Mouse (Mus musculus) kidney, adult 2 months (tissue): ENCODE data around the gene Aoah. TPM values are rescaled to one million over a fixed set of nuclear protein-coding genes. Genes with fewer than 3 reads are reported as not detected.

ENCODE experiments used
- DNase-seq: peaks from one replicate; pipeline ENCODE4 v3.0.0; 2021
- H3K27ac ChIP-seq: fragments of 200-500 bp; 2 replicates; pipeline ENCODE4 v1.5.1; 2012; ENCODE audit warnings: low read depth, low read length, control low read depth, inconsistent platforms; ENCODE audit not compliant: insufficient read depth
- H3K27me3 ChIP-seq: fragments of 200-500 bp; replicated peaks from 2 replicates; pipeline ENCODE4 v1.6.1; 2012; ENCODE audit warnings: mild to moderate bottlenecking, moderate library complexity, low read length, inconsistent platforms; ENCODE audit not compliant: control insufficient read depth, insufficient read depth
- H3K36me3 ChIP-seq: fragments of 200-500 bp; 2 replicates; pipeline ENCODE4 v1.6.1; 2012; ENCODE audit warnings: mild to moderate bottlenecking, moderate library complexity, low read length, inconsistent platforms; ENCODE audit not compliant: control insufficient read depth, insufficient read depth
- H3K4me1 ChIP-seq: fragments of 200-500 bp; 2 replicates; pipeline ENCODE4 v1.6.1; 2011; ENCODE audit warnings: low read length; ENCODE audit not compliant: control insufficient read depth, insufficient read depth
- H3K4me3 ChIP-seq: fragments of 200-500 bp; 2 replicates; pipeline ENCODE4 v1.5.1; 2011; ENCODE audit warnings: mild to moderate bottlenecking, low read depth, low read length, control low read depth; ENCODE audit not compliant: insufficient read depth
- CTCF ChIP-seq: fragments of 200-500 bp; conservative IDR thresholded peaks from 2 replicates; pipeline ENCODE4 v1.5.1; 2011; ENCODE audit warnings: low read depth, mild to moderate bottlenecking, control low read depth, low read length, moderate library complexity, mixed read lengths; ENCODE audit not compliant: insufficient read depth, insufficient read length
- POLR2A ChIP-seq: fragments of 200-500 bp; IDR thresholded peaks from one replicate; pipeline ENCODE4 v1.6.1; 2011; ENCODE audit warnings: low read depth, low read length, control low read depth
- WGBS: fragments of 180-500 bp; shearing (Covaris S2); methylation state at CpG from one replicate; pipeline ENCODE4 v1.1.7; 2018; 5-methylcytosine and 5-hydroxymethylcytosine counted together
- polyA plus RNA-seq: library from polyadenylated mRNA; depleted of rRNA; stranded (reverse); fragments of >200 nt; gene quantifications from 2 replicates; pipeline ENCODE4 v1.2.3, GENCODE M21; 2012

The Aoah gene
- polyA plus RNA-seq, 1 experiment, result 40.5 TPM

DNA sequence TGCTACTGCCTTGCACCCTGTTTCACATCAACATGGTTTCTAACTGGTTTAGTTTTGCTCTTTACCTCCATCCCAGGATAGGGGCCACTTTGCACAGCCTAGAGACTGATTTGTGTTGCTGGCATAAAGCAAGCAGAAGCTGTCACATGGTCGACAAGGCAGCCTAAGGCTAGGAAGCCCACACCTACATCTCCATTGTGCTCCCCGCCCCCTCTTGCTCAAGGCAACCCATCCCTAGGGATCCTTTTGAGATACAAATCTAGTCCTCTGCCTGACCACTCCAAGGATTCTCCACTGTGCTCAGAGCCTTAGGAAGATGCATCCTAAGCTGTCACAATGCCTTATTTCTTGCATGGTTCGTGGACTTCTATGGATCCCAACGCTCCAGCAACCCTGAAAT is 110.2 kb downstream of the Aoah start:
- Histone ChIP-seq H3K36me3 (no peaks in the 10 kb centered on the region), H3K4me1 (peaks cover 7% of the 10 kb centered on the region; the same call in 1 of the 2 replicates), H3K27ac (no peak overlapping the region), H3K4me3 (no peak overlapping the region), H3K27me3 (no peaks in the 10 kb centered on the region)
- 71% methylated on average over 4 of the region's 4 CpGs for WGBS
- DNase-seq, result no peak
- TF ChIP-seq POLR2A, result no peak
- TF ChIP-seq CTCF, result no peak

DNA sequence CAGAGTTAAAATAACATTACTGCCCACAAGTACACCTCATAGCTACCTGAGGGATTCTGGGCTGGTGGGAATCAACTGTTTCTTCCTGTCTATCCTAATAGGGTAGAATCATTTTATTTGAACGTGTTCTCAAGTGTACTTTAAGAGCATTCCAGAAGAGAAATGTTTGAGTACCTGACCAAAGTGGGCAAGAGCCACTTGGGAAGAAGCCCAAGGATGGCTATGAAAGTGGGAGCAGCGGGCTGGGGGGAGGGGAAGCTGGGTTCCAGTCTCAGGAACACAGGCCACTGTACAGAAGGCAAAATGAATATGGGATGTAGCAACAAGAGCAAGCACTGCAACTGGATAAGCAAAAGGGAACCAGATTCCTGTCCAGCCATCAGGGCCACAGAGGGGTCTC is 111.3 kb downstream of the Aoah start:
- DNase-seq, result no peak
- peaks cover 7% of the 10 kb centered on the region; the same call in 1 of the 2 replicates for H3K4me1 ChIP-seq
- H3K27me3 ChIP-seq, result no peaks in the 10 kb centered on the region
- WGBS, result 69% methylated on average over 2 of the region's 2 CpGs
- H3K4me3 ChIP-seq, result no peak overlapping the region
- H3K36me3 ChIP-seq, result no peaks in the 10 kb centered on the region
- H3K27ac ChIP-seq, result no peak overlapping the region
- no peak for TF ChIP-seq POLR2A
- TF ChIP-seq CTCF, result no peak

- TF ChIP-seq CTCF, result no peak
- TF ChIP-seq POLR2A, result no peak
- DNase-seq, result no peak
- Histone ChIP-seq H3K4me3 (no peak overlapping the region), H3K36me3 (no peaks in the 10 kb centered on the region; the same call in 1 of the 2 replicates), H3K4me1 (no peaks in the 10 kb centered on the region), H3K27ac (no peak overlapping the region), H3K27me3 (no peaks in the 10 kb centered on the region)
- WGBS, result 75% methylated on average over 10 of the region's 10 CpGs
These were observed 123.0 kb downstream of the Aoah start for GRCm38 (mm10) chr13:20916698-20917511.

- H3K4me3 ChIP-seq, result no peak overlapping the region
- H3K36me3 ChIP-seq, result no peaks in the 10 kb centered on the region; the same call in 1 of the 2 replicates
- no peak overlapping the region for H3K27ac ChIP-seq
- H3K4me1 ChIP-seq, result no peaks in the 10 kb centered on the region
- TF ChIP-seq POLR2A, result no peak
- no peak for TF ChIP-seq CTCF
- WGBS, result 93% methylated on average over 3 of the region's 3 CpGs
- DNase-seq, result no peak
- H3K27me3 ChIP-seq, result no peaks in the 10 kb centered on the region
These were observed 126.5 kb downstream of the Aoah start for GRCm38 (mm10) chr13:20920401-20920800.

DNA sequence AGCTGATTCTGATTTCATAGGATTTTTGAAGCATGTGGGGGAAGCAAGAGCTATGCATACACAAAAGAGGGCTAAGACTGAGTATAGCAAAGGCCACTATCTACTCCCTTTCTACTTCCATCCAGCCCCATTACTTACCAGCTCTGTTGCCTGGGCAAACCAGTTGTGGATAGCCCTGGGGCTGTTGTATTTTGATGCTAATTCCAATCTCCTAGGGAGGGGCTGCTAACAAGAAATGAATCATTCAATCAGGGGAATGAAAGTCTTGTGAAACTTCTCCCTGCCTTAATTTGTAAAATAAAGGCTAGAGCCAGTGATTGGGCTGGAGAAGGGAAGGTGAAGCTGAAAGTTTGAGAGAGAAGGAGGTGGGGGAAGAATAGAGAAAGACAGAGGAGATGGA is 142.1 kb downstream of the Aoah start:
- Histone ChIP-seq H3K27ac (no peak overlapping the region), H3K36me3 (no peaks in the 10 kb centered on the region), H3K4me3 (no peak overlapping the region), H3K4me1 (no peaks in the 10 kb centered on the region), H3K27me3 (no peaks in the 10 kb centered on the region)
- TF ChIP-seq POLR2A, result no peak
- TF ChIP-seq CTCF, result no peak
- no peak for DNase-seq

DNA sequence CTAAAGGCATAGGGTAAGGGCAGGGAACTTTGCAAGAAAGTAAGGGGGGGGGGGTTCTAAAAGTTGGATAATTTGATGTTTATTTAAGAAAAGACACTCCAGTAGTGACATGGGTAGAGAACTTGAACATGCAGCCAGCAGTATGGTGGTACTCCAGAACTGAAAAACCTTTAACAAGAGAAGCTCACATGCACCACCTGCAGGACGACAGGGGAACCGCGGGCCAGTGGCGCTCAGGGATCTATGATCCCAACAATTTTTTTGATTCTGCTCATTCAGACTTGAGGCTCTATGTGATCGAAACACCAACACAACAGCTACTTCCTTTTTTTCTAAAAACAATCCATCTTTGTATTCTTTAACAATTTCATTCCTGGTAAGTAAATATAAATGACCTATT is 143.5 kb downstream of the Aoah start:
- Histone ChIP-seq H3K27ac (no peak overlapping the region), H3K27me3 (no peaks in the 10 kb centered on the region), H3K4me1 (no peaks in the 10 kb centered on the region), H3K36me3 (no peaks in the 10 kb centered on the region), H3K4me3 (no peak overlapping the region)
- WGBS, result 22% methylated on average over 5 of the region's 5 CpGs
- peak; percentile 51 for DNase-seq
- TF ChIP-seq POLR2A (no peak), CTCF (peak; percentile 71)

DNA sequence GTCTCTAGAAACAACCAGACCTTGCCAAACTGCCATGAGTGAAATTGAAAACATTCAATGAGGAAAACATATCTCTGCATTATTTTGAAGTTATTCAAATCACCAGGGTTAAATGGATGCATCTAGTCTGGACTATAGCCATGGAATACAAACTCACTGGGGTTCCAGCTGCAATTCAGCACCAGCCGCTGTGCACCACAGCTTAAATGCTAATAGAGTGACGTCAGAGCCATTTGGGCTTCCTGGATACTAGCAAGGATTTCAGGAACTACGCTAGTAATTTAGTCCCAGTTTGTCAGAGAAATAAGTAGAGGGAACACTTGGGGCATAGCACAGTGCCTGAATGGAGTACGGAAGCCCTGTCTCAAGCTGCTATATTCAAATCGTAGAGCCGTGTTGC is 145.2 kb downstream of the Aoah start:
- no peak overlapping the region for H3K4me3 ChIP-seq
- 83% methylated on average over 6 of the region's 6 CpGs for WGBS
- TF ChIP-seq POLR2A (no peak), CTCF (no peak)
- H3K27me3 ChIP-seq, result no peaks in the 10 kb centered on the region
- no peak for DNase-seq
- no peaks in the 10 kb centered on the region for H3K36me3 ChIP-seq
- no peaks in the 10 kb centered on the region for H3K4me1 ChIP-seq
- no peak overlapping the region for H3K27ac ChIP-seq
